Mouse (Mus musculus): ENCODE results near the gene Slc22a17. TPM values are rescaled to one million over a fixed set of nuclear protein-coding genes. Genes with fewer than 3 reads are reported as not detected.
"Not testable (repeated sequence)": the region's sequence is repeated elsewhere in the genome, so short reads cannot be mapped to it uniquely, and the experiment has no call there.

The Slc22a17 gene
- polyA plus RNA-seq (2012; rRNA removed), result 27.3 and 27.8 TPM in 2 replicates

DNA sequence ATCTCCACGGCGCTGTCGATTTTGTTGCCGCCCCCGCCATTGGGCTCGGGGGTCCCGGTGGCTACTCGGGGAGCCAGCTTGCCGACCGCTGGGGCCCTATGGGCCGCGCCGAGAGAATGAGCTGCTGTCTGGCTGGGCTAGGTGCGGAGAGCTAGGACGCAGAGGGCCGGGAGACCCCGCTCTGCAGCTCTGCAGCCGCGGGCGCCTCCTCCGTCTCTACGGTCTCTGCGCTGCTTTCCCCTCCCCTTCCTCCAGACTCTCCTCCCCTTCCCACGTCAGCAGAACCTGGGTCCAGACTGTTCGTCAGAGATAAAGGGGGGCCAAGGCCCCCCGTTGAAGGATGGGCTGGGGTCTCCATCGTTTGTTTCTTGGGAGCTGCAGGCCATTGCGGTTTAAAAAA lies at the start of gene Slc22a17:
Slc22a17 (minus strand) TSS at position 247 of the 400 bp plus-strand sequence.
- Histone ChIP-seq H3K4me3 (ENCODE audit: control insufficient read depth, low read depth, low read length) (peak within 1 kb of the TSS; percentile 64), H3K27me3 (ENCODE audit: control insufficient read depth, insufficient read depth, low read length) (no peaks in the 10 kb centered on the region), H3K36me3 (ENCODE audit: control insufficient read depth, insufficient read depth, low read length) (no peaks in the 10 kb centered on the region), H3K27ac (ENCODE audit: control insufficient read depth, insufficient read depth, low read depth, low read length) (no peak within 1 kb of the TSS), H3K4me1 (ENCODE audit: control insufficient read depth, insufficient read depth, low read length) (peaks cover 3% of the 10 kb centered on the region)
- TF ChIP-seq CTCF (IDR thresholded peaks at IDR 0.05; ENCODE audit: control insufficient read depth, insufficient read depth, insufficient replicate concordance, low read depth, low read length) (no peak), POLR2A (IDR thresholded peaks at IDR 0.05; ENCODE audit: control insufficient read depth, low read depth, low read length) (peak; percentile 54; the same call in 1 of the 2 replicates)

GRCm38 (mm10) chr14:54962714-54963113 lies 49.8 kb upstream of the Slc22a17 start:
- TF ChIP-seq POLR2A (IDR thresholded peaks at IDR 0.05; ENCODE audit: control insufficient read depth, low read depth, low read length) (no peak), CTCF (IDR thresholded peaks at IDR 0.05; ENCODE audit: control insufficient read depth, insufficient read depth, insufficient replicate concordance, low read depth, low read length) (no peak)
- Histone ChIP-seq H3K4me1 (ENCODE audit: control insufficient read depth, insufficient read depth, low read length) (no peaks in the 10 kb centered on the region), H3K27me3 (ENCODE audit: control insufficient read depth, insufficient read depth, low read length) (no peaks in the 10 kb centered on the region), H3K36me3 (ENCODE audit: control insufficient read depth, insufficient read depth, low read length) (no peaks in the 10 kb centered on the region), H3K27ac (ENCODE audit: control insufficient read depth, insufficient read depth, low read depth, low read length) (no peak overlapping the region), H3K4me3 (ENCODE audit: control insufficient read depth, low read depth, low read length) (no peak overlapping the region)

- TF ChIP-seq CTCF (IDR thresholded peaks at IDR 0.05; ENCODE audit: control insufficient read depth, insufficient read depth, insufficient replicate concordance, low read depth, low read length) (no peak), POLR2A (IDR thresholded peaks at IDR 0.05; ENCODE audit: control insufficient read depth, low read depth, low read length) (no peak)
- Histone ChIP-seq H3K4me3 (ENCODE audit: control insufficient read depth, low read depth, low read length) (no peak overlapping the region), H3K27me3 (ENCODE audit: control insufficient read depth, insufficient read depth, low read length) (no peaks in the 10 kb centered on the region), H3K36me3 (ENCODE audit: control insufficient read depth, insufficient read depth, low read length) (no peaks in the 10 kb centered on the region), H3K27ac (ENCODE audit: control insufficient read depth, insufficient read depth, low read depth, low read length) (no peak overlapping the region), H3K4me1 (ENCODE audit: control insufficient read depth, insufficient read depth, low read length) (peaks cover 1% of the 10 kb centered on the region)
Measured at GRCm38 (mm10) chr14:54961487-54961886, 48.6 kb upstream of the Slc22a17 start.

DNA sequence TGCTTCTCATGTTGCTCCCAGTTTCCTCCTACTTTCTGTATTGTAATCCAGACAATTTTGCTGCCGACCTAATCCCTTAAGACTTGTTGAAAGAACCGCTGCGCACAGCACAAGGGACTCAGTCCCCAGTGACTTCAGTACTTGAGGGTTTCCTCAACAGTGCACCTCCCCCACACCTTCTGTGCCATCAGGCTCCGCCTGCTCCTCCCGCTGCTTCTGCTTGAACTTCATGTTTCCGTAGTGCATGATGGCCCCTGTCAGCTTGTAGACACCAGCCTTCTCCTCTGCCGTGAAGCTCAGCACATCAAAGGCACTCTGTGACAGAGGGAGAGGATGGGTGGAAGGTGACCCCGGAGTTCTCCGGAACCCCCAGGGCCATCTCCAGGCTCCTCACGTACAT lies 47.8 kb upstream of the Slc22a17 start:
- Histone ChIP-seq H3K27me3 (ENCODE audit: control insufficient read depth, insufficient read depth, low read length) (no peaks in the 10 kb centered on the region), H3K36me3 (ENCODE audit: control insufficient read depth, insufficient read depth, low read length) (no peaks in the 10 kb centered on the region), H3K4me1 (ENCODE audit: control insufficient read depth, insufficient read depth, low read length) (peaks cover 4% of the 10 kb centered on the region), H3K4me3 (ENCODE audit: control insufficient read depth, low read depth, low read length) (no peak overlapping the region), H3K27ac (ENCODE audit: control insufficient read depth, insufficient read depth, low read depth, low read length) (no peak overlapping the region)
- no peak for TF ChIP-seq POLR2A (IDR thresholded peaks at IDR 0.05; ENCODE audit: control insufficient read depth, low read depth, low read length)
- TF ChIP-seq CTCF (IDR thresholded peaks at IDR 0.05; ENCODE audit: control insufficient read depth, insufficient read depth, insufficient replicate concordance, low read depth, low read length), result no peak

DNA sequence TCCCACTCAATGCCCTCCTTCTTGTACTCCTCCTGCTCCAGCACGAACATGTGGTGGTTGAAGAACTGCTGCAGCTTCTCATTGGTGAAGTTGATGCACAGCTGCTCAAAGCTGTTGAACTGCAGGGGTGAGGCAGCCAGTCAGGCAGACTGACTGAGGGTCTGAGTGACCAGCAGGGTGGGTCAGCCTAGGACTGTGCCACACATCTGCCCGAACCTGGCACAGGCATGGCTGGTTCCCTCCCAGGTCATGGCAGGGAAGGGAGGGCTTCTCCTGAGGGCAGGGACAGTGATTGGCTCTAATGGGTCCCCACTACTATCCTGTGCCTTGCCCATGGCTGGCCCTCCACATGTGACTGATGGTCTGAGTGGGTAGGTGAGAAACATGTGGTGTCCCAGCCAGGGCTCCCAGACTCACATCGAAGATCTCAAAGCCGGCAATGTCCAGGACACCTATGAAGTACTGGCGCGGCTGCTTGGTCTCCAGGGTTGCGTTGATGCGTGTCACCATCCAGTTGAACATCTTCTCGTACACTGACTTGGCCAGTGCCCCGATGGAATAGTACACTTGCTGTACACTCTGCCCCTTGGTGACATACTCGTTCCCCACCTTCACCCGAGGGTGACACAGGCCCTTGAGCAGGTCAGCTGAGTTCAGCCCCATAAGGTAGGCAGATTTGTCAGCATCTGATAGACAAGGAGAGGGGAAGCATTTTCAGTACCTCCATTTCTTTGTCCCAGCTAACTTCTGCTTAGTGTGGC lies 47.1 kb upstream of the Slc22a17 start:
- not testable (repeated sequence) for H3K4me3 ChIP-seq (ENCODE audit: control insufficient read depth, low read depth, low read length); H3K36me3 ChIP-seq (ENCODE audit: control insufficient read depth, insufficient read depth, low read length); H3K4me1 ChIP-seq (ENCODE audit: control insufficient read depth, insufficient read depth, low read length); H3K27me3 ChIP-seq (ENCODE audit: control insufficient read depth, insufficient read depth, low read length); H3K27ac ChIP-seq (ENCODE audit: control insufficient read depth, insufficient read depth, low read depth, low read length)

- H3K4me3 ChIP-seq (ENCODE audit: control insufficient read depth, low read depth, low read length), result no peak overlapping the region
- TF ChIP-seq CTCF (IDR thresholded peaks at IDR 0.05; ENCODE audit: control insufficient read depth, insufficient read depth, insufficient replicate concordance, low read depth, low read length) (no peak), POLR2A (IDR thresholded peaks at IDR 0.05; ENCODE audit: control insufficient read depth, low read depth, low read length) (no peak)
- H3K4me1 ChIP-seq (ENCODE audit: control insufficient read depth, insufficient read depth, low read length), result peaks cover 4% of the 10 kb centered on the region
- no peak overlapping the region for H3K27ac ChIP-seq (ENCODE audit: control insufficient read depth, insufficient read depth, low read depth, low read length)
- no peaks in the 10 kb centered on the region for H3K27me3 ChIP-seq (ENCODE audit: control insufficient read depth, insufficient read depth, low read length)
- no peaks in the 10 kb centered on the region for H3K36me3 ChIP-seq (ENCODE audit: control insufficient read depth, insufficient read depth, low read length)
Measured at GRCm38 (mm10) chr14:54959197-54959596, 46.3 kb upstream of the Slc22a17 start.

DNA sequence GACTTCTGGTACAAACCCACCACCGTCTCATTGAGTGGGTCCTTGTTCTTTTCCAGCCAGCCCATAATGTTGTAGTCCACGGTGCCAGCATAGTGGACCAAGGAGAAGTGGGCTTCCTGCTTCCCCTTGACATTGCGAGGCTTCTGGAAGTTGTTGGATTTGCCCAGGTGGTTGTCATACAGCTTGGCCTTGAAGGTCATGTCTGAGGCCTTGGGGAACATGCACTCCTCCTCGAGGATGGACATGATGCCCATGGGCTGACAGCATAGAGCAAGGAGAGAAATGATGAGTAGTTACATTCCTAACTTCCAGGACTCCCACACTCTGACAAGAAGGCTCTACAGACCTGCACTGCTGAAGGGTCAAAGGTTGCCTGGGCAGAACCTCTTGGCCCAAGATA lies 45.6 kb upstream of the Slc22a17 start:
- Histone ChIP-seq H3K27me3 (ENCODE audit: control insufficient read depth, insufficient read depth, low read length) (no peaks in the 10 kb centered on the region), H3K4me3 (ENCODE audit: control insufficient read depth, low read depth, low read length) (no peak overlapping the region), H3K36me3 (ENCODE audit: control insufficient read depth, insufficient read depth, low read length) (no peaks in the 10 kb centered on the region), H3K27ac (ENCODE audit: control insufficient read depth, insufficient read depth, low read depth, low read length) (no peak overlapping the region), H3K4me1 (ENCODE audit: control insufficient read depth, insufficient read depth, low read length) (peaks cover 4% of the 10 kb centered on the region)
- TF ChIP-seq POLR2A (IDR thresholded peaks at IDR 0.05; ENCODE audit: control insufficient read depth, low read depth, low read length) (no peak), CTCF (IDR thresholded peaks at IDR 0.05; ENCODE audit: control insufficient read depth, insufficient read depth, insufficient replicate concordance, low read depth, low read length) (no peak)
